In the genomic region with DNA sequence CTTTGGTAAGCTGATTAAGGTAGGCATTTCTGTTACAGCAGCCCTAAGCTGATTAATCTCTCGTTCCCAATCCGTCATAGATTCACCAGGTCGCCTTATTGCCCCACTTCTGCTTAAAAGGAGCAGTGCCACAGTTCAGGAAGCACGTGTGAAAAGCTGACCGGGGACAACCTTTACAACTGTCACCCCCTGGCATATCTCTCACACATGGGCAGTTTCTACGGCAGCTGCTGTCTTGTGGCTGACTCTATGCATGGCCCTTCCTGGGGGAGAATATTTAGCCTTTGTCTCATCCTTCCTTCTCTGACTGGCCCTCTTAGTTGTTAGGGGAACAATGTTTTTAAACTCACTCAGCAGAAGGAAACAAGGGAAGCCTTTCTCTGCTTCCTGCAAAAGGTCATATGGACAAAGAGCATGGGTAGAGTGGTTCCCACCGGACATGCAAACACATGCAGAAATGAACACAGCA, we compare ENCODE assay signal across 11 mouse cellular contexts.
A peak's percentile ranks its signal among the peaks of the same experiment; 100 is the strongest.
DNase-seq lines count a peak whose midpoint lies in the region; ATAC-seq and TF ChIP-seq lines count a peak whose summit lies in the region.
"Had no signal": no experiment of that assay in that cellular context is flagged by ENCODE, and none has a peak within 500 bp of the region (broad histone marks: within the 10 kb centered on the region; RNA-seq: fewer than 3 reads in every experiment).

No protein-coding gene starts in this region.

- DNase-seq in layer of hippocampus, adult 9-11 months: peak; percentile 24
- DNase-seq in layer of hippocampus, adult 8-10 months (ENCODE audit: low spot score in 2 of 2): no peak
- DNase-seq in embryo, embryonic 10 days (ENCODE audit: low spot score): peak; percentile 36
- peak; percentile 51 for DNase-seq in kidney, adult 2 months
- peak; percentile 9 for DNase-seq in midbrain, embryonic 14.5 days
- no peak for DNase-seq in left cerebral cortex, adult 18-20 months (ENCODE audit: low spot score in 2 of 2)
- no peak for DNase-seq in spleen, adult 18-20 months
- DNase-seq: adrenal gland, postnatal 25 days had no signal

- H3K27me3 ChIP-seq in kidney, adult 2 months (replicated peaks; ENCODE audit: control insufficient read depth, insufficient read depth, low read length): no peaks in the 10 kb centered on the region
- no peaks in the 10 kb centered on the region for H3K27me3 ChIP-seq in midbrain, embryonic 14.5 days (ENCODE audit: control insufficient read depth, insufficient read depth, low read length)
- H3K27me3 ChIP-seq: stomach, embryonic 15.5 days had no signal

- no peak overlapping the region for H3K9ac ChIP-seq in midbrain, embryonic 14.5 days (replicated peaks; ENCODE audit: low read length)
- H3K9ac ChIP-seq: stomach, embryonic 15.5 days had no signal

- peaks cover 11% of the 10 kb centered on the region for H3K4me1 ChIP-seq in kidney, adult 2 months (ENCODE audit: control insufficient read depth, insufficient read depth, low read length)
- peaks cover 21% of the 10 kb centered on the region for H3K4me1 ChIP-seq in midbrain, embryonic 14.5 days (ENCODE audit: control insufficient read depth, insufficient read depth, low read length)
- H3K4me1 ChIP-seq: stomach, embryonic 15.5 days had no signal

- H3K27ac ChIP-seq in kidney, adult 2 months (ENCODE audit: insufficient read depth, low read depth, low read length): peak overlapping the region; percentile 74
- no peak overlapping the region for H3K27ac ChIP-seq in midbrain, embryonic 14.5 days (replicated peaks; ENCODE audit: low read depth, low read length)
- H3K27ac ChIP-seq: stomach, embryonic 15.5 days had no signal

- no peak overlapping the region for H3K4me3 ChIP-seq in kidney, adult 2 months (ENCODE audit: insufficient read depth, low read depth, low read length)
- H3K4me3 ChIP-seq in midbrain, embryonic 14.5 days (replicated peaks; ENCODE audit: low read depth, low read length): no peak overlapping the region
- H3K4me3 ChIP-seq: stomach, embryonic 15.5 days had no signal

- H3K9me3 ChIP-seq in midbrain, embryonic 14.5 days (ENCODE audit: control insufficient read depth, low read length): no peaks in the 10 kb centered on the region
- H3K9me3 ChIP-seq: G1E; stomach, embryonic 15.5 days had no signal

- no peaks in the 10 kb centered on the region for H3K36me3 ChIP-seq in kidney, adult 2 months (ENCODE audit: control insufficient read depth, insufficient read depth, low read length)
- no peaks in the 10 kb centered on the region for H3K36me3 ChIP-seq in midbrain, embryonic 14.5 days (ENCODE audit: control insufficient read depth, insufficient read depth, low read length)
- H3K36me3 ChIP-seq: G1E; stomach, embryonic 15.5 days had no signal

- 20% methylated on average over 7 of the region's 7 CpGs for WGBS in kidney, adult 2 months
- 13% methylated on average over 7 of the region's 7 CpGs for WGBS in midbrain, embryonic 14.5 days

- no peak for TF ChIP-seq POLR2A in kidney, adult 2 months (IDR thresholded peaks at IDR 0.05; ENCODE audit: low read depth, low read length)

- ATAC-seq in midbrain, embryonic 14.5 days (ENCODE audit: low FRiP score, low TSS enrichment): no peak
- ATAC-seq: intestine, postnatal 0 days had no signal

- TF ChIP-seq CTCF in kidney, adult 2 months (conservative IDR thresholded peaks at IDR 0.05; ENCODE audit: insufficient read depth, insufficient read length, low read depth, low read length): no peak

- H3K4me2 ChIP-seq in midbrain, embryonic 14.5 days (ENCODE audit: low read length): no peak overlapping the region
- H3K4me2 ChIP-seq: stomach, embryonic 15.5 days had no signal

Comparison
In these comparisons a context has a peak if more than half of its experiments do, and no peak if none do; other contexts are left out.
1. DNase-seq: peak in layer of hippocampus, adult 9-11 months (single experiment), embryo, embryonic 10 days (single experiment), kidney, adult 2 months (single experiment) and midbrain, embryonic 14.5 days (single experiment); none in layer of hippocampus, adult 8-10 months (0 of 2), left cerebral cortex, adult 18-20 months (0 of 2) and spleen, adult 18-20 months (0 of 2).